In the genomic region with DNA sequence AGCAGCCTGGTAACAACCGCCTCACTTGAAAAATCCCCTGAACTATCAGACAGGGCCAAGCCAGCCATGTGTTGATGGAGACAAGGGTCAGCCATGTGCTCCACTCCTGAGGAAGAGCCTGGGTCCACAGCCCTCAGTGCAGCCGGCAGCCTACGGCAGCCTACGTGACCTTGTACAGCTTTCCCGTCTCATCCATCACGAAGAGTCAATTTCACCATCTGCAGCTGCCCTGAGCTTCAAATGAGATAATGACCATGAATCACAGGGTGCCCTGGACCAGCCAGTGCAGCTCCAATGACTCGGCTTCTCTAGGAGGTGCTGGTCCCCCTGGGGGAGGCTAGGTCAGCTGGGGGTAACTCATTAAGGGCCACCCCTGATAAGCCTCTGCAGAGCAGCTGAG, we compare ENCODE assay signal across 17 mouse cellular contexts. TPM values are rescaled to one million over a fixed set of nuclear protein-coding genes. Genes with fewer than 3 reads are reported as not detected.
DNase-seq lines count a peak whose midpoint lies in the region; ATAC-seq and TF ChIP-seq lines count a peak whose summit lies in the region.
"Had no signal": no experiment of that assay in that cellular context is flagged by ENCODE, and none has a peak within 500 bp of the region (broad histone marks: within the 10 kb centered on the region; RNA-seq: fewer than 3 reads in every experiment).

No protein-coding gene starts in this region.

- no peaks in the 10 kb centered on the region for H3K4me1 ChIP-seq in intestine, embryonic 14.5 days (replicated peaks; ENCODE audit: control insufficient read depth, insufficient read depth, low read length)
- H3K4me1 ChIP-seq in intestine, postnatal 0 days (replicated peaks; ENCODE audit: control insufficient read depth, insufficient read depth, low read length) = no peaks in the 10 kb centered on the region
- no peaks in the 10 kb centered on the region for H3K4me1 ChIP-seq in intestine, embryonic 16.5 days (ENCODE audit: control insufficient read depth, insufficient read depth, low read length)

- no peak overlapping the region for H3K9ac ChIP-seq in intestine, embryonic 14.5 days (ENCODE audit: low read length)
- H3K9ac ChIP-seq in intestine, postnatal 0 days (ENCODE audit: low read depth, low read length) = no peak overlapping the region
- no peak overlapping the region for H3K9ac ChIP-seq in intestine, embryonic 16.5 days (ENCODE audit: low read depth, low read length)
- H3K9ac ChIP-seq: liver, embryonic 14.5 days had no signal

- no peak overlapping the region for H3K27ac ChIP-seq in intestine, embryonic 14.5 days (ENCODE audit: low read depth)
- H3K27ac ChIP-seq in intestine, postnatal 0 days (ENCODE audit: low read depth, low read length) = no peak overlapping the region
- H3K27ac ChIP-seq in intestine, embryonic 16.5 days (ENCODE audit: low read length) = no peak overlapping the region
- H3K27ac ChIP-seq: liver, embryonic 14.5 days had no signal

- H3K36me3 ChIP-seq in intestine, embryonic 14.5 days (ENCODE audit: control insufficient read depth, insufficient read depth, low read length) = no peaks in the 10 kb centered on the region
- no peaks in the 10 kb centered on the region for H3K36me3 ChIP-seq in intestine, postnatal 0 days (ENCODE audit: control insufficient read depth, insufficient read depth)
- no peaks in the 10 kb centered on the region for H3K36me3 ChIP-seq in intestine, embryonic 16.5 days (ENCODE audit: control insufficient read depth, insufficient read depth, low read length)
- H3K36me3 ChIP-seq: G1E had no signal

- no peak overlapping the region for H3K4me2 ChIP-seq in intestine, embryonic 14.5 days (ENCODE audit: low read length)
- no peak overlapping the region for H3K4me2 ChIP-seq in intestine, postnatal 0 days (replicated peaks; ENCODE audit: low read depth)
- no peak overlapping the region for H3K4me2 ChIP-seq in intestine, embryonic 16.5 days (ENCODE audit: low read depth, low read length)

- no peak for DNase-seq in intestine, embryonic 14.5 days (ENCODE audit: low spot score)
- peak; percentile 34 for DNase-seq in MN1 (ENCODE audit: low spot score)
- peak; percentile 68 to 70 for DNase-seq in adrenal gland, postnatal 36 days
- DNase-seq in frontal cortex, postnatal 36 days (ENCODE audit: low spot score in 2 of 2) = no peak
- DNase-seq in right cerebral cortex, postnatal 25 days = no peak
- DNase-seq: cerebellum, postnatal 14 days; heart, adult 11 months; kidney, adult 9 months; layer of hippocampus, adult 9-11 months; left cerebral cortex, postnatal 4 days; lung, postnatal 14 days had no signal

- 0 out of 2 replicates have a peak, but pooled peaks have one; percentile 24 for ATAC-seq in intestine, embryonic 14.5 days (replicated peaks; ENCODE audit: low FRiP score, low TSS enrichment, low read depth)
- ATAC-seq in intestine, postnatal 0 days = no peak
- peak; percentile 36; the same call in 1 of the 2 replicates for ATAC-seq in intestine, embryonic 16.5 days
- ATAC-seq in CD4-positive, CD25-positive, alpha-beta regulatory T cell, adult 4 months = no peak

- TF ChIP-seq CTCF in intestine, postnatal 0 days (IDR thresholded peaks at IDR 0.05; ENCODE audit: low read depth) = no peak

- no peak overlapping the region for H3K4me3 ChIP-seq in intestine, embryonic 14.5 days (ENCODE audit: low read depth, low read length)
- no peak overlapping the region for H3K4me3 ChIP-seq in intestine, postnatal 0 days (ENCODE audit: low read depth, low read length)
- H3K4me3 ChIP-seq in intestine, embryonic 16.5 days (ENCODE audit: low read length) = no peak overlapping the region

- H3K9me3 ChIP-seq in intestine, embryonic 14.5 days (ENCODE audit: control insufficient read depth, low read length) = no peaks in the 10 kb centered on the region
- H3K9me3 ChIP-seq in intestine, postnatal 0 days (ENCODE audit: control insufficient read depth) = no peaks in the 10 kb centered on the region
- H3K9me3 ChIP-seq in intestine, embryonic 16.5 days (ENCODE audit: control insufficient read depth, low read length) = no peaks in the 10 kb centered on the region
- H3K9me3 ChIP-seq: G1E had no signal

- no peaks in the 10 kb centered on the region for H3K27me3 ChIP-seq in intestine, embryonic 14.5 days (replicated peaks; ENCODE audit: control insufficient read depth, insufficient read depth, low read length)
- no peaks in the 10 kb centered on the region for H3K27me3 ChIP-seq in intestine, postnatal 0 days (replicated peaks; ENCODE audit: control insufficient read depth, insufficient read depth, low read length)
- no peaks in the 10 kb centered on the region for H3K27me3 ChIP-seq in intestine, embryonic 16.5 days (replicated peaks; ENCODE audit: control insufficient read depth, insufficient read depth, low read length)

- WGBS in intestine, embryonic 14.5 days = 43% methylated on average over 7 of the region's 7 CpGs
- 71% methylated on average over 7 of the region's 7 CpGs for WGBS in intestine, postnatal 0 days
- 62% methylated on average over 7 of the region's 7 CpGs for WGBS in intestine, embryonic 16.5 days

RNA-seq across cellular contexts. Expression of gene Doc2b, which starts 50.7 kb away (rescaled TPM):
- 2.2 and 2.6 TPM in 2 replicates for polyA plus RNA-seq in intestine, embryonic 14.5 days (2014; fragmentation: Nextera tagmentation; extraction: Ambion mirVana)
- polyA plus RNA-seq in intestine, postnatal 0 days (2015; fragmentation: Nextera tagmentation; extraction: Ambion mirVana) = 0.72 TPM in 2 replicates
- total RNA-seq in adrenal gland, postnatal 36 days (2021) = 10 to 100 TPM; 14.1 to 17.5 TPM
- polyA plus RNA-seq in intestine, embryonic 16.5 days (2015; fragmentation: Nextera tagmentation; extraction: Ambion mirVana) = 0.61 and 0.97 TPM in 2 replicates
- polyA plus RNA-seq in CD4-positive, CD25-positive, alpha-beta regulatory T cell, adult 4 months (2017; shearing (Covaris generic)) = not detected
- total RNA-seq: G1E; monocyte, adult 5-6 weeks had no signal
- polyA plus RNA-seq: G1E had no signal

Comparison
In these comparisons a context has a peak if more than half of its experiments do, and no peak if none do; other contexts are left out.
1. ATAC-seq: peak in intestine, embryonic 14.5 days (single experiment) and intestine, embryonic 16.5 days (single experiment); none in intestine, postnatal 0 days (single experiment) and CD4-positive, CD25-positive, alpha-beta regulatory T cell, adult 4 months (single experiment).
2. DNase-seq: peak in MN1 (single experiment) and adrenal gland, postnatal 36 days (2 of 2); none in intestine, embryonic 14.5 days (single experiment), frontal cortex, postnatal 36 days (0 of 2) and right cerebral cortex, postnatal 25 days (single experiment).